Mouse (Mus musculus) hindbrain, embryonic 12.5 days (tissue): ENCODE results near the gene Ankrd11. TPM values are rescaled to one million over a fixed set of nuclear protein-coding genes. Genes with fewer than 3 reads are reported as not detected.

Experiments
- ATAC-seq: fragments of 200-750 bp; cut with Nextera tagmentation; 2 replicates; pipeline ENCODE4 v1.8.0; 2017; ENCODE audit warnings: moderate TSS enrichment; ENCODE audit not compliant: low FRiP score
- H3K27ac ChIP-seq: fragments of 300-500 bp; sonication (generic); 2 replicates; pipeline ENCODE4 v1.5.1; 2016; ENCODE audit warnings: mild to moderate bottlenecking
- H3K27me3 ChIP-seq: fragments of 300-500 bp; sonication (generic); 2 replicates; pipeline ENCODE4 v1.6.1; 2016; ENCODE audit warnings: mild to moderate bottlenecking
- H3K36me3 ChIP-seq: fragments of 300-500 bp; sonication (generic); 2 replicates; pipeline ENCODE4 v1.6.1; 2016; ENCODE audit warnings: mild to moderate bottlenecking
- H3K4me1 ChIP-seq: fragments of 300-500 bp; sonication (generic); 2 replicates; pipeline ENCODE4 v1.6.1; 2016
- H3K4me2 ChIP-seq: fragments of 300-500 bp; sonication (generic); replicated peaks from 2 replicates; pipeline ENCODE4 v1.6.1; 2016; ENCODE audit warnings: mild to moderate bottlenecking
- H3K4me3 ChIP-seq: fragments of 300-500 bp; sonication (generic); 2 replicates; pipeline ENCODE4 v1.5.1; 2016; ENCODE audit warnings: mild to moderate bottlenecking
- H3K9ac ChIP-seq: fragments of 300-500 bp; sonication (generic); 2 replicates; pipeline ENCODE4 v1.6.1; 2016; ENCODE audit warnings: mild to moderate bottlenecking, moderate library complexity
- H3K9me3 ChIP-seq: fragments of 300-500 bp; sonication (generic); replicated peaks from 2 replicates; pipeline ENCODE4 v1.6.1; 2016; ENCODE audit warnings: mild to moderate bottlenecking
- whole genome bisulfite sequencing: fragments of 180-500 bp; shearing (Covaris S2); methylation state at CpG from one replicate; pipeline ENCODE4 v1.1.7; 2016; 5-methylcytosine and 5-hydroxymethylcytosine counted together
- polyA plus RNA-seq: library from polyadenylated mRNA; unstranded; fragments of >200 nt; fragmentation: Nextera tagmentation; extraction: Ambion mirVana; gene quantifications from 2 replicates; pipeline ENCODE4 v1.2.1, GENCODE M21; 2016

Gene Ankrd11
- polyA plus RNA-seq, 1 experiment from 2014 or later = 90.1 TPM

- H3K9ac ChIP-seq = no peak overlapping the region
Measured at GRCm38 (mm10) chr8:122993031-122993430, 49.0 kb downstream of the Ankrd11 start.

GRCm38 (mm10) chr8:122992296-122992695 lies 49.8 kb downstream of the Ankrd11 start:
- Histone ChIP-seq H3K4me3 (no peak overlapping the region), H3K9ac (no peak overlapping the region), H3K4me2 (no peak overlapping the region), H3K27ac (no peak overlapping the region), H3K27me3 (no peaks in the 10 kb centered on the region), H3K4me1 (peaks cover 13% of the 10 kb centered on the region; the same call in 1 of the 2 replicates), H3K36me3 (no peaks in the 10 kb centered on the region), H3K9me3 (no peaks in the 10 kb centered on the region)
- WGBS = 56% methylated on average over 2 of the region's 2 CpGs
- no peak for ATAC-seq

More at GRCm38 (mm10) chr8:122993031-122993430, 49.0 kb downstream of the Ankrd11 start:
- Histone ChIP-seq H3K4me3 (no peak overlapping the region), H3K4me1 (peaks cover 13% of the 10 kb centered on the region; the same call in 1 of the 2 replicates), H3K4me2 (no peak overlapping the region), H3K9me3 (no peaks in the 10 kb centered on the region), H3K27me3 (no peaks in the 10 kb centered on the region), H3K27ac (no peak overlapping the region), H3K36me3 (no peaks in the 10 kb centered on the region)
- 82% methylated on average over 3 of the region's 3 CpGs for WGBS
- no peak for ATAC-seq

GRCm38 (mm10) chr8:122991368-122991767 lies 50.7 kb downstream of the Ankrd11 start:
- no peak overlapping the region for H3K27ac ChIP-seq
- no peaks in the 10 kb centered on the region for H3K9me3 ChIP-seq
- no peak overlapping the region for H3K4me2 ChIP-seq
- WGBS = 96% methylated on average over 5 of the region's 5 CpGs
- no peak overlapping the region for H3K4me3 ChIP-seq
- no peaks in the 10 kb centered on the region for H3K27me3 ChIP-seq
- H3K4me1 ChIP-seq = peaks cover 13% of the 10 kb centered on the region; the same call in 1 of the 2 replicates
- no peak overlapping the region for H3K9ac ChIP-seq
- ATAC-seq = no peak
- no peaks in the 10 kb centered on the region for H3K36me3 ChIP-seq

GRCm38 (mm10) chr8:122989976-122990375 lies 52.1 kb downstream of the Ankrd11 start:
- no peak for ATAC-seq
- H3K9ac ChIP-seq = no peak overlapping the region
- WGBS = 93% methylated on average over 2 of the region's 2 CpGs

GRCm38 (mm10) chr8:122988955-122989354 lies 53.1 kb downstream of the Ankrd11 start:
- Histone ChIP-seq H3K4me3 (no peak overlapping the region), H3K9me3 (no peaks in the 10 kb centered on the region), H3K4me2 (no peak overlapping the region), H3K9ac (no peak overlapping the region), H3K36me3 (no peaks in the 10 kb centered on the region), H3K27me3 (no peaks in the 10 kb centered on the region), H3K27ac (no peak overlapping the region), H3K4me1 (peaks cover 12% of the 10 kb centered on the region; the same call in 1 of the 2 replicates)
- whole genome bisulfite sequencing = 91% methylated on average over 3 of the region's 3 CpGs
- no peak for ATAC-seq

More at GRCm38 (mm10) chr8:122989976-122990375, 52.1 kb downstream of the Ankrd11 start:
- Histone ChIP-seq H3K27me3 (no peaks in the 10 kb centered on the region), H3K4me3 (no peak overlapping the region), H3K4me2 (no peak overlapping the region), H3K27ac (no peak overlapping the region), H3K4me1 (peaks cover 13% of the 10 kb centered on the region; the same call in 1 of the 2 replicates), H3K9me3 (no peaks in the 10 kb centered on the region), H3K36me3 (no peaks in the 10 kb centered on the region)

GRCm38 (mm10) chr8:122987255-122987654 lies 54.8 kb downstream of the Ankrd11 start:
- 57% methylated on average over 2 of the region's 2 CpGs for WGBS
- H3K9me3 ChIP-seq = no peaks in the 10 kb centered on the region
- H3K36me3 ChIP-seq = no peaks in the 10 kb centered on the region
- no peaks in the 10 kb centered on the region for H3K27me3 ChIP-seq
- H3K4me2 ChIP-seq = no peak overlapping the region
- no peak for ATAC-seq
- H3K4me1 ChIP-seq = peaks cover 5% of the 10 kb centered on the region; the same call in 1 of the 2 replicates
- no peak overlapping the region for H3K4me3 ChIP-seq
- no peak overlapping the region for H3K27ac ChIP-seq
- no peak overlapping the region for H3K9ac ChIP-seq

GRCm38 (mm10) chr8:122986501-122987184 lies 55.4 kb downstream of the Ankrd11 start:
- WGBS = 86% methylated on average over 8 of the region's 8 CpGs
- Histone ChIP-seq H3K4me2 (no peak overlapping the region), H3K9me3 (no peaks in the 10 kb centered on the region), H3K4me3 (no peak overlapping the region), H3K4me1 (peaks cover 2% of the 10 kb centered on the region; the same call in 1 of the 2 replicates), H3K27me3 (no peaks in the 10 kb centered on the region), H3K27ac (no peak overlapping the region), H3K9ac (no peak overlapping the region), H3K36me3 (no peaks in the 10 kb centered on the region)
- no peak for ATAC-seq

GRCm38 (mm10) chr8:122984175-122984574 lies 57.9 kb downstream of the Ankrd11 start:
- Histone ChIP-seq H3K27ac (no peak overlapping the region), H3K36me3 (no peaks in the 10 kb centered on the region), H3K4me3 (no peak overlapping the region), H3K4me1 (0 out of 2 replicates have a peak, but pooled peaks cover 3% of the 10 kb centered on the region), H3K4me2 (no peak overlapping the region), H3K27me3 (no peaks in the 10 kb centered on the region), H3K9me3 (no peaks in the 10 kb centered on the region), H3K9ac (no peak overlapping the region)
- whole genome bisulfite sequencing = 91% methylated on average over 3 of the region's 3 CpGs
- no peak for ATAC-seq

GRCm38 (mm10) chr8:122983178-122983942 lies 58.7 kb downstream of the Ankrd11 start:
- no peak overlapping the region for H3K9ac ChIP-seq
- no peak overlapping the region for H3K27ac ChIP-seq
- no peaks in the 10 kb centered on the region for H3K36me3 ChIP-seq
- no peaks in the 10 kb centered on the region for H3K27me3 ChIP-seq
- H3K4me2 ChIP-seq = no peak overlapping the region
- H3K4me1 ChIP-seq = 0 out of 2 replicates have a peak, but pooled peaks cover 3% of the 10 kb centered on the region
- H3K4me3 ChIP-seq = no peak overlapping the region
- ATAC-seq = no peak
- 90% methylated on average over 19 of the region's 19 CpGs for WGBS
- no peaks in the 10 kb centered on the region for H3K9me3 ChIP-seq

GRCm38 (mm10) chr8:122981646-122982045 lies 60.4 kb downstream of the Ankrd11 start:
- Histone ChIP-seq H3K4me2 (no peak overlapping the region), H3K27me3 (no peaks in the 10 kb centered on the region), H3K36me3 (no peaks in the 10 kb centered on the region), H3K9me3 (no peaks in the 10 kb centered on the region), H3K4me1 (0 out of 2 replicates have a peak, but pooled peaks cover 3% of the 10 kb centered on the region), H3K27ac (no peak overlapping the region), H3K9ac (no peak overlapping the region), H3K4me3 (no peak overlapping the region)
- no peak for ATAC-seq
- WGBS = 88% methylated on average over 5 of the region's 5 CpGs

- H3K4me3 ChIP-seq = no peak overlapping the region
- no peaks in the 10 kb centered on the region for H3K36me3 ChIP-seq
- no peak overlapping the region for H3K9ac ChIP-seq
- no peak overlapping the region for H3K27ac ChIP-seq
- H3K9me3 ChIP-seq = no peaks in the 10 kb centered on the region
- no peaks in the 10 kb centered on the region for H3K27me3 ChIP-seq
- H3K4me2 ChIP-seq = no peak overlapping the region
- WGBS = 81% methylated on average over 10 of the region's 10 CpGs
- no peak for ATAC-seq
- H3K4me1 ChIP-seq = 0 out of 2 replicates have a peak, but pooled peaks cover 3% of the 10 kb centered on the region
Measured at GRCm38 (mm10) chr8:122979865-122980509, 62.1 kb downstream of the Ankrd11 start.

GRCm38 (mm10) chr8:122979424-122979823 lies 62.7 kb downstream of the Ankrd11 start:
- Histone ChIP-seq H3K27me3 (no peaks in the 10 kb centered on the region), H3K9me3 (no peaks in the 10 kb centered on the region), H3K9ac (no peak overlapping the region), H3K4me2 (no peak overlapping the region), H3K27ac (no peak overlapping the region), H3K36me3 (no peaks in the 10 kb centered on the region), H3K4me1 (0 out of 2 replicates have a peak, but pooled peaks cover 3% of the 10 kb centered on the region), H3K4me3 (no peak overlapping the region)
- ATAC-seq = no peak
- WGBS = 87% methylated on average over 3 of the region's 3 CpGs
